Mouse (Mus musculus) MEL (cell line): ENCODE measurements around the gene Faim2. TPM values are rescaled to one million over a fixed set of nuclear protein-coding genes. Genes with fewer than 3 reads are reported as not detected.
A peak's percentile ranks its signal among the peaks of the same experiment; 100 is the strongest.

Source experiments
- DNase-seq: peaks from one replicate; pipeline ENCODE4 v3.0.0; 2011; ENCODE audit warnings: low read depth, low spot score
- H3K27ac ChIP-seq: 2 replicates; pipeline ENCODE4 v1.5.1; 2012; ENCODE audit warnings: low read depth, mild to moderate bottlenecking, control low read depth, low read length, moderate library complexity; ENCODE audit not compliant: control insufficient read depth
- H3K27me3 ChIP-seq, 2 experiments: fragments of 150-350 bp in 1 of 2; sonication (generic) in 1 of 2; 2 replicates each; pipeline ENCODE4 v1.6.1; 2012; ENCODE audit warnings: low read length in 2 of 2, mild to moderate bottlenecking in 2 of 2, improper control_type of control experiment in 1 of 2, moderate library complexity in 1 of 2; ENCODE audit not compliant: insufficient read depth in 2 of 2, control insufficient read depth in 1 of 2
- H3K36me3 ChIP-seq, 2 experiments: 2 replicates each; pipeline ENCODE4 v1.6.1; 2012 to 2014; ENCODE audit warnings: low read length in 2 of 2, improper control_type of control experiment in 1 of 2, inconsistent platforms in 1 of 2, mild to moderate bottlenecking in 1 of 2; ENCODE audit not compliant: insufficient read depth in 2 of 2, control insufficient read depth in 1 of 2
- H3K4me1 ChIP-seq, 2 experiments: fragments of 150-350 bp in 1 of 2; sonication (generic) in 1 of 2; 2 replicates each; pipeline ENCODE4 v1.6.1; 2012; ENCODE audit warnings: low read length in 2 of 2, improper control_type of control experiment in 1 of 2, mild to moderate bottlenecking in 1 of 2; ENCODE audit not compliant: insufficient read depth in 2 of 2, control insufficient read depth in 1 of 2
- H3K4me3 ChIP-seq, 2 experiments: fragments of 150-350 bp in 1 of 2; sonication (generic) in 1 of 2; 2 replicates each; pipeline ENCODE4 v1.5.1; 2012; ENCODE audit warnings: low read depth in 2 of 2, low read length in 2 of 2, mild to moderate bottlenecking in 2 of 2, moderate library complexity in 2 of 2, control low read depth in 1 of 2, improper control_type of control experiment in 1 of 2; ENCODE audit not compliant: control insufficient read depth in 1 of 2, insufficient read depth in 1 of 2
- H3K79me2 ChIP-seq: 2 replicates; pipeline ENCODE4 v1.6.1; 2012; ENCODE audit warnings: mild to moderate bottlenecking, low read length, moderate library complexity; ENCODE audit not compliant: control insufficient read depth, poor library complexity, insufficient read depth
- H3K9ac ChIP-seq: 2 replicates; pipeline ENCODE4 v1.6.1; 2012; ENCODE audit warnings: low read depth, mild to moderate bottlenecking, control low read depth, low read length, moderate library complexity; ENCODE audit not compliant: control insufficient read depth, poor library complexity, severe bottlenecking
- H3K9me3 ChIP-seq: fragments of 150-350 bp; sonication (generic); replicated peaks from 2 replicates; pipeline ENCODE4 v1.6.1; 2012; ENCODE audit warnings: mild to moderate bottlenecking, low read length, improper control_type of control experiment, moderate library complexity; ENCODE audit not compliant: insufficient read depth
- BHLHE40 ChIP-seq: IDR thresholded peaks from 2 replicates; pipeline ENCODE4 v1.6.1; 2012; ENCODE audit warnings: low read depth, mild to moderate bottlenecking, inconsistent platforms, low read length, improper control_type of control experiment, borderline replicate concordance
- MAZ ChIP-seq: IDR thresholded peaks from 2 replicates; pipeline ENCODE4 v1.6.1; 2012; ENCODE audit warnings: low read depth, mild to moderate bottlenecking, inconsistent platforms, low read length, improper control_type of control experiment
- MYB ChIP-seq: IDR thresholded peaks from 2 replicates; pipeline ENCODE4 v1.6.1; 2011; ENCODE audit warnings: mild to moderate bottlenecking, low read depth, low read length, improper control_type of control experiment
- POLR2A ChIP-seq, 2 experiments: IDR thresholded peaks; 2 replicates each; pipeline ENCODE4 v1.6.1; 2011 to 2012; ENCODE audit warnings: low read length in 2 of 2, mild to moderate bottlenecking in 2 of 2, control low read depth in 1 of 2, improper control_type of control experiment in 1 of 2, low read depth in 1 of 2, moderate library complexity in 1 of 2; ENCODE audit not compliant: control insufficient read depth in 1 of 2, insufficient read depth in 1 of 2, poor library complexity in 1 of 2
- POLR2AphosphoS2 ChIP-seq: IDR thresholded peaks from 2 replicates; pipeline ENCODE4 v1.6.1; 2011; ENCODE audit warnings: low read length, improper control_type of control experiment
- SIN3A ChIP-seq: IDR thresholded peaks from 2 replicates; pipeline ENCODE4 v1.6.1; 2012; ENCODE audit warnings: low read length, improper control_type of control experiment, inconsistent platforms
- SMC3 ChIP-seq: IDR thresholded peaks from 2 replicates; pipeline ENCODE4 v1.6.1; 2011; ENCODE audit warnings: low read depth, low read length, improper control_type of control experiment
- TCF12 ChIP-seq: IDR thresholded peaks from 2 replicates; pipeline ENCODE4 v1.6.1; 2014; ENCODE audit warnings: low read depth, mild to moderate bottlenecking, inconsistent platforms, low read length, improper control_type of control experiment, moderate library complexity
- ZNF384 ChIP-seq: IDR thresholded peaks from 2 replicates; pipeline ENCODE4 v1.6.1; 2012; ENCODE audit warnings: low read depth, mild to moderate bottlenecking, inconsistent platforms, low read length, improper control_type of control experiment
- polyA plus RNA-seq, 2 experiments: library from polyadenylated mRNA; stranded (reverse) in 1 of 2; unstranded in 1 of 2; fragments of >175 nt in 1 of 2; fragments of >200 nt in 1 of 2; gene quantifications; 2 replicates each; pipeline versions ENCODE4 v1.2.1 to v1.2.4; 2012; ENCODE audit warnings: low replicate concordance in 2 of 2, low read depth in 1 of 2; ENCODE audit not compliant: insufficient read length in 2 of 2, insufficient read depth in 1 of 2, missing spikeins in 1 of 2
- total RNA-seq: library from RNA; depleted of rRNA; stranded (reverse); fragments of 300-350 nt; gene quantifications from 2 replicates; pipeline ENCODE4 v1.2.3, GENCODE M21; 2012

Gene Faim2
- total and polyA plus RNA-seq, 3 experiments = 0.06 to 0.08 TPM; not detected in 1

DNA sequence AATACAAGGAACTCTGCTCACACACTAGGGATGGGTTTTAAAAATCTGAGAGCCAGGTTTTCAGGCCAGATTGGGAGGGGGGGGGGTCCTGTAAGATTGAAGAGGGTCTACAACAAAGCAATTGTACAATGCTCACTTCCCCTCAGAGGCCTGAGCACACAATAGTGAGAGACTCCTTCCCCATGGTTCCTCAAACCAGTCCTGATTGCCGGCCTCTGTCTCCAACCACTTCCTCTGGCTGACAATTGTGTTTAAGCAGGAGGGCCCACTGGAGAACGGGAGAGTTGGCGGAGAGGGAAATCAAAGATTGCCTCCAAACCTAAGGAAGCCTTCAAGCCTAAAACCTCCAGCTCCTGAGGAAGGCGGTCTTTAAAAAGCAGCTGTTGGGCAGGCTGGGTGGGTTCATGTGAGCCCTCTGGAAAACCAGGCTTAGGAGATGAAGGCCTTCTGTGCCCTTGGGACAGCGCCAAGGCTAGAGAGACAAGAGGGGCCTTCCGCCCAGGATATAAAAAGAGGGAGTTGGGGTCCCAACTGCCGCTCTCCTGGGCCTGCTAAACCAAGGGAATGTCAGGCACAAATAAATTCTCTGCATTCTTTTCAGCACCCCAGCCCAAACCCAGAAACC is 71.5 kb downstream of the Faim2 start:
- Histone ChIP-seq H3K4me3 (peak overlapping the region; percentile 73 to 91), H3K9ac (peak overlapping the region; percentile 74), H3K27ac (peak overlapping the region; percentile 0; the same call in 1 of the 2 replicates)

GRCm38 (mm10) chr15:99455415-99455814 is 72.5 kb downstream of the Faim2 start:
- Histone ChIP-seq H3K4me3 (no peak overlapping the region), H3K27ac (no peak overlapping the region), H3K27me3 (no peaks in the 10 kb centered on the region), H3K9ac (no peak overlapping the region), H3K4me1 (peaks cover 5 to 21% of the 10 kb centered on the region in 2 experiments), H3K79me2 (peaks cover 6% of the 10 kb centered on the region; the same call in 1 of the 2 replicates), H3K36me3 (peaks cover 0 to 15% of the 10 kb centered on the region in 2 experiments; a peak in 2 of 4 replicates), H3K9me3 (no peaks in the 10 kb centered on the region)
- no peak for DNase-seq
- TF ChIP-seq SMC3 = no peak
- TF ChIP-seq BHLHE40 = no peak
- TF ChIP-seq POLR2A (IDR thresholded peaks at IDR 0.05; ENCODE audit: control insufficient read depth in 1 of 2, insufficient read depth in 1 of 2, low read depth in 1 of 2, low read length in 2 of 2, poor library complexity in 1 of 2) = no peak
- no peak for TF ChIP-seq TCF12

More for the DNA sequence above, 71.5 kb downstream of the Faim2 start:
- H3K9me3 ChIP-seq = no peaks in the 10 kb centered on the region
- peaks cover 0 to 8% of the 10 kb centered on the region in 2 experiments; a peak in 2 of 4 replicates for H3K36me3 ChIP-seq
- 0 out of 2 replicates have a peak, but pooled peaks have one; percentile 8 for TF ChIP-seq MYB
- TF ChIP-seq MAZ = no peak
- peaks cover 6% of the 10 kb centered on the region; the same call in 1 of the 2 replicates for H3K79me2 ChIP-seq
- H3K4me1 ChIP-seq = peaks cover 5 to 12% of the 10 kb centered on the region in 2 experiments
- DNase-seq = peak; percentile 71
- no peaks in the 10 kb centered on the region for H3K27me3 ChIP-seq

- H3K4me3 ChIP-seq = no peak overlapping the region
- H3K36me3 ChIP-seq = peaks cover 0 to 19% of the 10 kb centered on the region in 2 experiments; a peak in 2 of 4 replicates
- H3K27me3 ChIP-seq = no peaks in the 10 kb centered on the region
- no peak for DNase-seq
- H3K4me1 ChIP-seq = peaks cover 5 to 27% of the 10 kb centered on the region in 2 experiments
- peaks cover 6% of the 10 kb centered on the region; the same call in 1 of the 2 replicates for H3K79me2 ChIP-seq
- no peak overlapping the region for H3K27ac ChIP-seq
- no peak overlapping the region for H3K9ac ChIP-seq
- no peaks in the 10 kb centered on the region for H3K9me3 ChIP-seq
- no peak for TF ChIP-seq POLR2A (IDR thresholded peaks at IDR 0.05; ENCODE audit: control insufficient read depth in 1 of 2, insufficient read depth in 1 of 2, low read depth in 1 of 2, low read length in 2 of 2, poor library complexity in 1 of 2)
- no peak for TF ChIP-seq SIN3A
- no peak for TF ChIP-seq POLR2AphosphoS2
- peak; percentile 54 for TF ChIP-seq ZNF384
These were observed 73.2 kb downstream of the Faim2 start for GRCm38 (mm10) chr15:99454585-99455279.
